Mouse (Mus musculus) CD4-positive, CD25-positive, alpha-beta regulatory T cell, adult 2 months (primary cell): ENCODE results near the gene Pcyt1b.

ENCODE experiments used
- DNase-seq: peaks from one replicate; pipeline ENCODE4 v3.0.0-alpha.2; 2012; ENCODE audit warnings: low read depth, low spot score

Gene Pcyt1b

DNA sequence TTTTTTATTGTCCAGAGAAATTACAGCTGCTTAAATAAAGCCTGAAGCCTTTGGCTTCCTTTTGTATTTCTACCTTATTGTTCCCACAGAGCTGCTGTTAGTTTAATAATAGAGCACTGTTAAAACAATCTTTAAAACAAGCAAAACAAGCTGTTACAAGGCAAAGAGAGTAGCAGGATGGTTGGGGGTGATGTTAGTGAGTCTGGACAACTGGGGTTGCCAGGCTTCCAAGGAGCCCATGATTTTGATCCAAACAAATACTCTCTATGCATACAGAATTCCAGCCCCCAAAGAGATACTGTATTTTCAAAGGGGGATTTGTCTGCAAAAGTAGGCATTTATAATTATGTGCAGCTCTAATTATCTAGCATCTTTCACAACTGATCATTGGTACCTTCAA, 77.7 kb downstream of the Pcyt1b start:
- no peak for DNase-seq

DNA sequence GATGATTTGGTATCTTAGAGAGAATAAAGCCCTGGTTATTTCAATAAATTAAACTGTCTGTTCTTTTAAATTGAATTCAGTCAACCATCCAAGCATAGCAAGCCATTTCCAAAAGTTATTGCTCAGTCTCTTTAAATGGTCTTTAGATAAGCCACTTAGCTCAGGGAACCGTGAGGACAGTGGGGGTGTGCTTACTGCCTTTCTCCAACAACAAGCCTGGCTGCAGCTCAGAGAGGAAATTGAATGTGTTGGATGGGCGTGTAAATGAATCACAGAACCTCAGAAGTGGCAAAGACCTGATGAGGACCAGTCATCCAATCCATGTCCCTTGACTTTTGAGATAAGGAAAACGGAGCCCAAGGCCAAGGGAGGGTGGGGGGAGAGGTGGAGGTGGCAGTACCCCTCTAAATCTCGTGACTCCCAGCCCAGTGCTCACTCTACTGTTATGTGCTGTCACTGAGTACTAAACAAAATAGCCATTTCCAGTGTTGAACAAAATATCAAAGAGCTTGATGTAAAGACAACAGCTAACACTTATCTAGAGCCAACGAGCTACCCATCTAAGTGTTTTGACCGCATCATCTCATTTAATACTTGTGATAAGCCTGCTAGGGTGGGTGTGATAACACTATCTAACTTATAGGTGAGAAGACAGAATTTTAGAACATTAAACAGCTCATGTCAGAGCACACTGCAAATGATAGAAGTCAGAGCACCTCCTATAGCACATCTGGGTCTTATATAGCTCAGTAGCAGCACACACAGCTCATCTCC, 78.5 kb downstream of the Pcyt1b start:
- no peak for DNase-seq

GRCm38 (mm10) chrX:93749165-93749564, 94.5 kb downstream of the Pcyt1b start:
- DNase-seq = no peak

DNA sequence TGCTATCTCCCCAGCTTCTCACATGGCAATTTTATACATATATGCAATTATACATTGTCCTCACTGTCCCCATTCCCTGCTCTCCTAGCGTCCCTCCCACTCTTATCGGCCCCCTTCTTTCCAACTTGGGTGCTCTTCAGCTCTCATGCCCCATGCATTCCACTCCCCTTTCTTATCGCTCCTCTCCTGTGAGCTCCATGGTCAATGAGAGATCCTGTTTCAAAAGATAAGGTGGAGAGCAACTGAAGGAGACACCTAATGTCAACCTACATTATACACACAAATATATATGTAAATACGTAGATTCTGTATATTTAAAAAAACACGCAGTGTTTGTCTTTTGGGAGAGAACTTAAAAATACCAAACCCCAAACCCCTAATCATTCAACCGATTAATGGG, 95.9 kb downstream of the Pcyt1b start:
- DNase-seq = no peak

GRCm38 (mm10) chrX:93755210-93755842, 100.7 kb downstream of the Pcyt1b start:
- no peak for DNase-seq

GRCm38 (mm10) chrX:93756867-93757455, 102.3 kb downstream of the Pcyt1b start:
- DNase-seq = no peak

- no peak for DNase-seq
These were observed 106.1 kb downstream of the Pcyt1b start for GRCm38 (mm10) chrX:93760770-93761169.

DNA sequence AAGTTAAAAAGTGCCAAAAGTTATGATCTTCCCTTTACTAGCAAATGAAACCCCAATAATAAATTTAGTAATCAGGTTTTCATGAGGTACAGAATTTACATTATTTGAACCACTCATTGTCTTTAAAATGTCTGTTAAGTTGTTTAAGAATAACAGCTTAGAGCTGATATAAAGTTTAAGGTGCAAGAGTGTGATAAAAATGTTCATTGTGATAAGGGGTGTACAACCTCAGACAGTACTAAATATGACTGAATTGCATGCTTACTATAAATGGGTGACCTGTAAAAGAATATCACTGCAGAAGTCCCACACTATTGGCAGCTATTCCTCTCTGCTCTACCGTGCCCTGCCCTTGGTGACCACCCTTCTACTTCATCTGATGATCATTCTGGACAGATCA, 134.9 kb downstream of the Pcyt1b start:
- no peak for DNase-seq

GRCm38 (mm10) chrX:93793168-93793567, 138.5 kb downstream of the Pcyt1b start:
- peak; percentile 71 for DNase-seq
